Mouse (Mus musculus): ENCODE measurements around the gene Prr7.

The Prr7 gene

DNA sequence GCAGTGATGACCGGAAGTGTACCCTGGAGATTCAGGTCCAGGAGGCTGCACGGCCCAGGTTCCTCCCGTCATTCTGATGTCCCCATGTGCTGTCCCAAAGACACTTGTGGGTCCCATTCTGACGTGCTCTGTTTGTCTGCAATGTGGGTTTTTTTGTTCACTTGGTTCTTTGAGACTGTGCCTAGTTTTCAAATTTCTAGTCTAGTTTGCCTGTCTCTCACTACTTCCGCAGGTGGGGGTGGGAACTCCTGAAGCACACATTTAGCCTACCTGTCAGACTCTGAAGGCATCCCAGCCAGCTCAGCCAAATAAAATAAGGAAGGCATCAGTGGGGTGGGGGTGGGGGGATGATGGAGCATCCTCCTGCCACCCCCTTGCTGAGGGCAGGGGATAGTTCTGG, 15.9 kb upstream of the Prr7 start:
- no peak for DNase-seq (ENCODE audit: low spot score in 2 of 2)

DNA sequence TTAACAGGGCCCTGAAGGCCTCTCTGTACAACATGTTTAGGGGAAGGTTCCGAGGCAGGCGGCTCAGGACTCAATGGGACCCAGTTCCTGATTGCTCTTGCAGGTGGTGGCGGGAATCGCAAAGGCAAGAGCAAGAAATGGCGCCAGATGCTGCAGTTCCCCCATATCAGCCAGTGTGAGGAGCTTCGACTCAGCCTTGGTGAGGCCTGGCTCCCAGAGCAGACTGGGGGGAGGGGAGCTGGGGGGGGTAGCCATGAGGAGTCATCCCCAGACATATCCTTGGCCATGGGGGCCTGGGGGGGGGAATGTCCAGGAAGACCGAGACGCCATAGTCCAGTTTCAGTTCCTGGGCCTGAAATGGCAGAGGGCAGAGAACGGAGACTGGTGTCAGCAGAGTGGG, 14.9 kb upstream of the Prr7 start:
- no peak for DNase-seq (ENCODE audit: low spot score in 2 of 2)

DNA sequence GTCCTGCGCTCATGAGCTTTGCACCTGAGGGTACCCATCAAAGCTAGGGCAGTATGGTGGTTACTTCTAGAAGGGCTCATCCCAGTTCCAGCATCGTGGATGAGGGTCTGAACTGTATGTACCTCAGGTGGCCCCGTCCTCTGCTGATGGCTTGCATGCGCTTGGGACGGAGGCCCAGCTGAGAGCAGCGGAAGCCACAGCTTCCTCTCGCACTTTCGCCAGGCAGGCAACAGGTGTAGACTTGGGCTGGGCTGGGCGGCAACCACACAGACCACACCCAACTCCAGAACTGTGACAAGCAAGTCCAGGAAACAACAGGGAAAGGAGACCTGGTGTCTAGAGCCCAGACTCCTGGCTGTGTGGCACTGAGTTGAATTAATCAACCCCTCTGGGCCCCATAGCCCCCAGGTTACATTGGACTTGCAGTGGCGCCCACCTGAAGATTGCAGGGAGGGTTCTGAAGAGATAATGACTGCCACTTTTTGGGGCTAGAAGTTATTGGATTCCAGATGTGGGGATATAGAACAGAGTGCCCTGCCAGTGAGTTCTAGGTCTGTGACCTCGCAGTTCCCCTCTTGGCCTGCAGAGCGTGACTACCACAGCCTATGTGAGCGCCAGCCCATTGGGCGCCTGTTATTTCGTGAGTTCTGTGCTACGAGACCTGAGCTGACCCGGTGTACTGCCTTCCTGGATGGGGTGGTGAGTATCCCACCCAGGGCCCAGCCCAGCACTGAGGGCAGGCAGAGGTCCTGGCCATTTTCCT, 14.2 kb upstream of the Prr7 start:
- DNase-seq (ENCODE audit: low spot score in 2 of 2) = no peak

DNA sequence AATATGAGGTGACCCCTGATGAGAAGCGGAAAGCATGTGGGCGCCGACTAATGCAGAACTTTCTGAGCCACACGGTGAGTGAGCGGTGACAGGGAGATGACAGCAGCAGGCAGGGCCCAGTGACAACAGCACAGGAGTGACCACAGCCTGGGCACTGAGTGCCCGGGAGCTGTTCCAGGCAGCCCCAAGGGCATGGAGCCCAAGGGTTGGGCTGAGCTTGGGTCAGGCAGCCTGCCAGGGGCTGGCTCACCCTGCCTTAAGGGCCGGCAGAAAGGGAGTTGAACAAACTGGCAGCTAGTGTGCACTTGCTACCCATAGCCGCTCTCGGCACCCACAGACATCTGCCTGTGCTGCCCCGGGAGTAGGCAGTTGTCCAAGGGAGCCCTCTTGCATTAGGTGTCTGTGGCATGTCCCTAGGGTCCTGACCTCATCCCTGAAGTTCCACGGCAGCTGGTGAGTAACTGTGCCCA, 13.5 kb upstream of the Prr7 start:
- DNase-seq (ENCODE audit: low spot score in 2 of 2) = peak in 1 of 2 experiments; percentile 76

DNA sequence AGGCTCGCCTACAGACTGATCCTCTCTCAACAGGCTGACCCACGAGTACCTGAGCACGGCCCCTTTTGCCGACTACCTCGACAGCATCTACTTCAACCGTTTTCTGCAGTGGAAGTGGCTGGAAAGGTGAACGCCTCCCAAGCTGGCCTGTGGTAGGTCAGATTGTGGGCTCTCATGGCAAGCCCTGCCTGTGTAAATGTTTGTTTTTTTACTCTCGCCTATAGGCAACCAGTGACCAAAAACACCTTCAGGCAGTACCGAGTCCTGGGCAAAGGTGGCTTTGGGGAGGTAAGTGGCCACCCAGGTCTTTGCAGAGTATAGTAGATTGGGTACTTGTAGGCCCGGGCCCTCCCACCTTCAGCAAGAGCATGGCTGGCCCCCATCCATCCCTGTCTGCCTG, 12.8 kb upstream of the Prr7 start:
- no peak for DNase-seq (ENCODE audit: low spot score in 2 of 2)

DNA sequence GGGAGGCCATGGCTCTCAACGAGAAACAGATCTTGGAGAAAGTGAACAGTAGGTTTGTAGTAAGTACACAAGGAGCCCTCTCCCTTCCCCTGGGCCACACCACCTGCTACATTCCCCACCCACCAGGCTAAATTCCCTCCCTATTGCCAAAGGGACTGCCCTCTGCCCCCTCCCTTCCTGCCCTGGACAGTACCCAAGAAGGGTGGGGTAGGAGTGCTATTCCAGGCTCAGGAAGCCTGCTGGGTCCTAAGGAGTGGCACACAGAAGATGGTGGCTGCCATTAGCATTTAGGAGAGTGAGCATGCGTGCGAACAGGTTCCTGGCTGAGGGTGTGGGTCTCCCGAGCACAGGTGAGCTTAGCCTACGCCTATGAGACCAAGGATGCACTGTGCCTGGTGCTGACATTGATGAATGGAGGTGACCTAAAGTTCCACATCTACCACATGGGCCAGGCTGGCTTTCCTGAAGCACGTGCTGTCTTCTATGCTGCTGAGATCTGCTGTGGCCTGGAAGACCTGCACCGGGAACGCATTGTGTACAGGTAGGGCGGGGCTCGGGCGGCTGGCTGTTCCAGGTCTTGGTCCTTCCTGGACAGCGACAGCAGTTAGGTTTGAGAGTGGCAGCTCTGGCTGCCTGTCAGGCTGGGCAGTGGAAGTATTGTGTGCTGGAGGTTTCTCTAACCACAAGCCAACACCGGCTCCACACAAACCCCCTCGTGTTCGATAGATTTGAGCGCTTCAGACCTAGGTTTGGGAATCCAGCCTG, 12.1 kb upstream of the Prr7 start:
- no peak for DNase-seq (ENCODE audit: low spot score in 2 of 2)

DNA sequence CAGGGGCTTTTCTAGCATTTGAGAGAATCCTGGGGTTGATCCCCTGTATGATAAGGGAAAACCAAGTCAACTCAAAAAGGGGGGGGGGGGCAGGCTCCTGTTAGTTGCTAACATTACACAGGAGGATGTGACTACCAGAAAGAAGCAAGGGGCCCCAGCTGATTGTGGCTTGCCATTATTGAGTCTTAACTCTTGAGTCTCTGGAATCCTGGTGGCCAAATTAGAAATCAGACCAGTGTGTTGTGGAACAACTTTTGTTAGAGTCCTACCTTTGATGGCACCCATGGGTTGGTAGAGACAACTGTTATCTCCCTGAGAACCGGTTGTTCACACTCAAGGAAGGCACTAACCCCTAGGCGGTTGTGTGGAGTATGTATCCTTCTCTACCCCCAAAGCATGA, 1.1 kb upstream of the Prr7 start:
- no peak for DNase-seq (ENCODE audit: low spot score in 2 of 2)

DNA sequence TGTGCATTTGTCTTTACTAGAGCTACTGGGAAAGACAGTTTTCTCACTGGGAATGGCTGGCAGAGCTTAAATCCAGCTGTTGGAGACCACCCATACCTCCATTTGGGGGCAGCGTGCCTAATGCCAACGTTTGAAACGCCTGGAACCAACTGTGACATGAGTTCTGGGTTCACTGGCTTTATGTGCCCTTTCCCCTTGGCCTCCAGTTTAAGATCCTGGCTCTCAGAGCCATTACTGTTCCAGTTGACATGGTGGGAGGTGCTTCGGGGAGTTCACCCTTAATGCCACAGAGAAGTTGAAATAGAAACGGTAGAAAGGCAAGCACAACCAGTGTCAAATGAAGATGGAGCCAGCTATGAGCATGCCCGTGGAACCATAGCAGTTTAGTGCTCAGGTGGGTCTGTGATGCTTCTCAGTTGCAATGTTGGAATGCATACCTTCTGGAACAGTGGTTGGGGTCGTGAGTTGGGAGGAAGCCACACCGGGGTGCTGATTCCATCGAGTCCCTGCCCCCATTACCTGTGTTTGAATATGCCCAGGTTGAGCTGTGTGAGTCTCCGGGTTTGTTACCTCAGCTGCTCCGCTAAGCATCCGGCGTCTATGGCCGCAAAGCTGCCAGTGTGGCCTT, 554 bp upstream of the Prr7 start:
- no peak for DNase-seq (ENCODE audit: low spot score in 2 of 2)

DNA sequence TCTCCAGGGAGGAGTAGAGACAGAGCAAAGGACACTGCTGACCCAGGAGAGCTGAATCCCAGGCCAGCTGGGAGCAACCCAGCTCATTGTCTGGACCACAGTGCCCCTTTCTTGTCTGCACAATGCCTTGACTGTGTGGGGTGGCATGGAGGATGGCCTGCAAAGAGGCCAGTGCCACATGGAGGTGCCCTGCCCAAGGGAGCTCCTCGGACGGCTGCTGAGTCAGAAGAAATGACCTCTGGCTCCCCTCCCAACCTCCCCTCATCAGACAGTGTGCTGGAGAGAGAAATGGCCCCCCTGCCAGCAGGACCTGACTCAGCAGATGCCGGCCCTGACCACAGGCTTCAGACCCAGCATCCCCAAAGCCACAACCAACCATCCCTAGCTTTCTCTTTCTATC, 1.1 kb downstream of the Prr7 start:
- DNase-seq (ENCODE audit: low spot score in 2 of 2) = no peak

DNA sequence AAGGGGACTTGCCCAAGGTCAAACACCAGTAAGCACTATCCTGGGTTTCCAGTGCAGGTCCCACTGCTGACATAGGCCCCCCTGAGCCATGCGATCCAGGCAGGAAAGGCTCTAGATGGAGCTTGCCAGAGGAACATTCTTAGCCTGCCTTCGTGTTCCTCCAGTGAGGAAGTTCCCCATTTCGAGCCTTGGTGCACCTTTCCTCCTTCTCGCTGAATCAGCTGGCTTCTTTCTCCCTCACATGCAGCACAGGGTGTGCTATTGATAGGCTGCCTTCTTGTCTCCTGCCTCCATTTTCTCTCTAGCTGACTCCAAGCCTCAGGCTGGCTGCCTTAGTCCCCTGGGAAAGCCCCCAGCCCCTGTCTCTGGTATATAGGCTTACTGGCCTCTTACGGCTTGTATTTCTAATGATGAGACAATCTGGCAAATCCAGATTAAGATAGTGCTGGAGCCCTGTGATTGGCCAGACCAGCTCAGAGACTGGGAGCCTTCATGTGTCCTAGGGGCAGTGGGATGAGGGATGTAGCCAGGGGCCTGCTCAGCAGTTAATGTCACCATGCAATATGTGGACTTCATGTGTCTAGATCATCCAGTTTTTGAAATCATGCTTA, 1.9 kb downstream of the Prr7 start:
- no peak for DNase-seq (ENCODE audit: low spot score in 2 of 2)

DNA sequence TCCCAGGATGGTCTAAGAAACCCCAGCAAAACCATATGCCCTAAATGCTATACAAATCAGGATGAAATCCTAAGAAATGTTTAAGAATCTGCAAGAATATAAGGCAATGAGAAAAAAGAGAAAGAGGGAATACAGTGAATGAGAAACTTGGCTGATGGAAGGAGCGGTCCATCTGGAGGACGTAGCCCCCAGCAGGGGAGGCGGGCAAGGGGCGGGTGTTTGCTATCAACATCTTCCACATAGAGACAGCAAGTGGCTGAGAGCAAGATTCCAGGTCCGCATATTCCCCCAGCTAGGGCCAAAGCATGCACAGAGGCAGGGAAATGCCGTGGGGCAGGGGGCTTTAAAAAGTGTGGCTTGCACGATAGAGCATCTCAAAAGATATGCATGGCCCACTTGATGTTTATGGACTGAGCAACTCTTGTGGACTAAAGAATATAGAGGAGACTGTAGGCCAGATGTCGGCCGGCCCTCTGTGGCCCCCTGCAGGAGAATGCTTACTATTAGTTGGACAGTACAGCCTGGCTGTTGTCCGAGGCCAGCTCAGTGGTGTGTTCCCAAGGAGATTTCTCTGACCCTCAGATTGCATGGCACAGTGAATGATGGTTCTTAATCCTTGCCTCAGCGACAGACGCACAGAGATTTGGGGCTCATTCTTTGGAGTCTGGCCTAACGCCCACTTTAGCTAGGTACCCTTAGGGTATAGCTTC, 4.9 kb downstream of the Prr7 start:
- DNase-seq (ENCODE audit: low spot score in 2 of 2) = no peak

DNA sequence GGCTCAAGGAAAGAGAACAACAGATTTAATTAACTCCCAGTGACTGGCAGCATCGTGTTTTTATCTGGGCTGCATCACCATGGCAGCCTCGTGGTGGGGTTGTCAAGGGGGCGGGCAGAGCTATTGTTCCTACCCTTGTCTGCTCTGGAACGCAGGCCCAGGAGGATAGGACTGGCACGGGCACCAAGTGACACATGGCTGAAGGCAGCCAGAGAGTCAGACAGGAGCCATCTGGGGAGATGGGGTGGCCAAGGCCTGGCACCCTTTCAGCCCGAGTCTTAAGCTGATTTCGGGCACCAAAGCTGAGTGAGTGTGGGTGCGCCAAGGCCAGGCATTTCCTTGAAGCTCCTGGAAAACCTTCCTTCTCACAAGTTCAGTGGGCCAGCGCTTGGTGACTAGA, 6.3 kb downstream of the Prr7 start:
- no peak for DNase-seq (ENCODE audit: low spot score in 2 of 2)

DNA sequence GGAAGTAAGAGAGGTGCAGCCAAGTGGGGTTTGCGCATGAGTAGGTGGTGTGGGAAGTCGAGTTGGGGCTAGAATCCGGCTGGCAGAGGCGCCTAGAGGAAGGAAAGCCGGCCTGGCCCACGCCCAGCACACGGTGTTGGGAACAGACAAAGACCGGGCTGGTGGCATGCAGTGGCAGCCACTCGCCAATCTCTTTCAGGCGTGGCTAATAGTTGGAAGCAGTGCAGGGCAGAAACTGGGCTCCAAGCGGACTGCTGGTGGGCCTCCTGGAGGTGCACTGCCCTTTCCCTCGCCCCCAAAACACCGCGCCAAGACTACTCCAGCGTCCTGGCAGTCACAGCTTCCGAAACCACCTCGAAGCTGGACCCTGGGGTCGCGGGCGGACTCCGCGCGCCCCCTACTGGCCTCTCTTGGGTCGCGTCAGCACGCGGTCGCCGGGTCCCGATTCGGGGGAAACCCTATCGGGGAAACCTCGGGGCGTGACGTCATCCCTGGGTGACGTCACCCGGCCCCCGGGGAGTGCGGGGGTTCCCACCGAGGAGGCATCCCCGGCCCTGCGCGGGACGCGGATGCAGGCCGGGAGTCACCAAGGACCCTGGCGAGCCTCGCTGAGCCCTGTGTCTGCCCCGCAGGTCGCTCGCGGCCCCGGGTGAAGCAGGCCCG, 7.2 kb downstream of the Prr7 start:
- peak; percentile 67 to 80 for DNase-seq (ENCODE audit: low spot score in 2 of 2)

DNA sequence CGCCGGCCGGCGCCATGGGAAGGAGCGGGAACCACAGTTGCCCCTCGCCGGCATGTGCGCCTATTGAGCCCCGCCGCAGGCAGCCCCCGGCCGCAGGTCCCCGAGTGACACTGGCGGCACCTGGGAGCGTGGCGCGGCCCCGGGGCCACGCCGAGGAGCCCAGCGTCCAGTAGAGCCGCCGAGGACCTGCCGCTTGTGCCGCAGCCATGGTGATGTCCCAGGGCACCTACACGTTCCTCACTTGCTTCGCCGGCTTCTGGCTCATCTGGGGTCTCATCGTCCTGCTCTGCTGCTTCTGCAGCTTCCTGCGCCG, 7.7 kb downstream of the Prr7 start:
- no peak for DNase-seq (ENCODE audit: low spot score in 2 of 2)

DNA sequence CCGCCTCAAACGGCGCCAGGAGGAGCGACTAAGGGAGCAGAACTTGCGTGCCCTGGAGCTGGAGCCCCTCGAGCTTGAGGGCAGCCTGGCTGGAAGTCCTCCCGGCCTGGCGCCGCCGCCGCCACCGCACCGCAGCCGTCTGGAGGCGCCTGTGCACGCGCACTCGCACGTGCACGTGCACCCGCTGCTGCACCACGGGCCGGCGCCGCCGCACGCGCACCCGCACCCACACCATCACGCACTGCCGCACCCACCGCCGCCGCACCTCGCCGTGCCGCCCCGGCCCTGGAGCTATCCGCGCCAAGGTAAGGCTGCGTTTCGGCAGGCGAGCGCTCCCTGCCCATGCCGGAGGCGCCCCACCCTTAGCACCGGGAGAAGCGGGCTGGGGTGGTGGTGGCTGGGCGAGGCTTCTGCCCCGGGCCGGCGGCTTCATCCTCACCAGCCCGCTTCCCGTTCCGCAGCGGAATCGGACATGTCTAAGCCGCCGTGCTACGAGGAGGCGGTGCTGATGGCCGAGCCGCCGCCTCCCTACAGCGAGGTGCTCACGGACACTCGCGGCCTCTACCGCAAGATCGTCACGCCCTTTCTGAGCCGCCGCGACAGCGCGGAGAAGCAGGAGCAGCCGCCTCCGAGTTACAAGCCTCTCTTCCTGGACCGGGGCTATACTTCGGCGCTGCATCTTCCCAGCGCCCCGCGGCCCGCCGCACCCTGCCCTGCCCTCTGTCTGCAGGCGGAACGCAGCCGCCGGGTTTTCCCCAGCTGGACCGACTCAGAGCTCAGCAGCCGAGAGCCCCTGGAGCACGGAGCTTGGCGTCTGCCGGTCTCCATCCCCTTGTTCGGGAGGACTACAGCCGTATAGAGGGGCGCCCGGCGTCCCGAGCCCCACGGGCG, 8.3 kb downstream of the Prr7 start:
- no peak for DNase-seq (ENCODE audit: low spot score in 2 of 2)

DNA sequence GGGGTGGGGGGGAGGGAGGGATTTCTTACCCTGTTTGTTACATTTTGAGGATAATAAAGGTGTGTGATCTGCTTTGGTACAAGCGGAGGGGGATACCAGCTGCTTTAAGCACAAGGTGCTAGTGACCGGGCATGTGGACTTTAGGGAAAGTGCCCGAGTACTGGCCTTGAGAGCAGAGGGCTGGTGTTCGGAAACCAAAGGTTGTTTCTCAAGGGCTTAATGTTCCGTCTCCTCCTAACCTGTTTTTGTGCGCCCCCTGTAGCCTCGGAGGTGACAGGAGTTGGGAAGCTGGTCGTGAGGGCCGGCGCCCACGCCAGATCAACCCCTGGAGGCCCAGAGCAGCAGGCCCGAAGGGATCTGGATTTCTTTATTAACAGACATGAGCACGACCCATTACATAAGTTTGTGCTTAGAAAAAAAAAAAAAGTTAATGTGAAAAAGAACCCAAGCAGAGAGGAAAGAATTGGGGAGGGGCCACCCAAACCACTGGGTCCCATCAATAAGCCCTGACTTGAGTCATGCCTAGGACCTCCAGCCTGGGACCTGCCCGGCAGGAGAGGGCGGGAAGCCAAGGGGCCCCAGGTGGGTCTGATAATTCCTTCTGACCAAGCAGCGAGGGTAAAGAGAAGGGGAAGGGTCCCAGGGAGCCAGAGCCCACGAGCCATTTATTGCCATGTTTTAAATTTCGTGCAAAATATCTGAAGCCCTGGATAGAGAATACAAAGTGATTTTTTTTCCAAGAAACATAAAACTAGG, 9.2 kb downstream of the Prr7 start:
- no peak for DNase-seq (ENCODE audit: low spot score in 2 of 2)

DNA sequence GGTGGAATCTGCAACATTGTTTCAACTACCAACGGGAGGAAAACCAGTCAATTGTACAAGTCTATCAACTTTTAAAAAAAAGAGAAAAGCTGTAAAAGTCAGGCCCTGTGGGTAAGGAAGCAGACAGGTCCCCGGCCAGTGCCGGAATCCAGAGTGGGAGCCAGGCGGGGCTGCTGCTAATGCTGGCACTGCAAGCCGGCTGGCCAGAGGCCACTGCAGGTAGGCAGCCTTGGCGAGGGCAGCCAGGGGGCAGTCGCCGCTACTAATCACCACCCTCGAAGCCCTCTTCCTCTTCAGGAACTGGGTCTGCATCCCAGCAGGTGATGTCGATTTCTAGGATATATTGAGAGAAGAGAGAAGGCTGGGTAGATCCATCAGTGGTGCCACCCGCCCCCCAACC, 9.9 kb downstream of the Prr7 start:
- DNase-seq (ENCODE audit: low spot score in 2 of 2) = no peak

DNA sequence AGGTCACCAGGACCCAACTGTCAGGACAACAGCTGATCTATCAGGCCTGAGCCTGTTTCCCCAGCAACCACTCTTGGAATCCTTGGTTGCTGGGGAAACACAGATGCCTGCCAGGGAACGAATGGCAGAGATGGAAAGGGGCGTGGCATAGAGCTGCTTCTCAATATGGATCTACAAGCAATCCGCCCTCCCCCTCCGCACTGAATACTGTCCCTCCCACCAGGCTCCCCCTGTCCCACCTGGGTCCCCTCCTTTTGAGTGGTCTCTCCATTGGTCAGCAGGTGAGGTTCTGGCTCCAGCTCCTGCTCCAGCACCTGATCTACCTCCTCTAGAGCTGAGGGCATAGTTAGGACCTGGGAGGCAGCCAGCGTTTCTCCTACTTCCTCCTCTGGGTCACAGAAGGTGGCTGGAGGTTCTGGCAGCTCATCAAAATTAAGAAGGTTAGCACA, 10.6 kb downstream of the Prr7 start:
- no peak for DNase-seq (ENCODE audit: low spot score in 2 of 2)

DNA sequence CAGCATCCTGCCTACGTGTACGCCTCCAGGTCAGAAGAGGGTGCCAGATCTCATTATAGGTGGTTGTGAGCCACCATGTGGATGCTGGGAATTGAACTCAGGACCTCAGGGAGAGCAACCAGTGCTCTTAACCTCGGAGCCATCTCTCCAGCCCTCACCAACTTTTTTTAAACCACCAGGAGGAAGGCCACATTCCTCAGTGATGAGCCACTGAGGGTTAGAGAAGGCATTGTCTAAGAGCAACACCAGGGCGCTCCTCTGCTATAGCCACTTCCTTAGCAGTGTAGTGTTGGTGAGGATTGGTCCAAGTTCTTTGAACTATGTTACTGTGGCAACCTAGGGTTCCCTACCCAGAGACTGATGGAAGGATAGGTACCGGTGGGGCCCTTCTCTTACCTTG, 11.7 kb downstream of the Prr7 start:
- no peak for DNase-seq (ENCODE audit: low spot score in 2 of 2)

DNA sequence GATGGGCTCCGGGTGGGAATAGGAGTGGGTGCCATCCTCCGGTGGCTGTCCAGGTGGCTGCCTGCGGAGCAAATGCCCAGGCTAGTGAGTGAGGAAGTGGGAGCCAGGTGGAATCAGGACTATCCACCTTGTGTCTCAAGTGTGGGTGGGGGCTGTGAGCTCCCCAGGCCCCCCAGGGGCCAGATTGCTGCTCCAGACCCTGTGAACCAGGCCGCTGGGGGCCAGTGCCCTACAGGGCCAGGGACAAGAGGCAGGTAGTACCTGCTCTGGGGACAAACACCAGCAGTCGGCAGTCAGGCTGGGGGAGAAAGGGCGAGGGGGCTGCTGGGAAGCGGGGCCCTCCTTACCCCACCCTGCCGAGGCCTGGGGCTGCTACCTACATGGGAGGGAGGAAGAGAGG, 12.2 kb downstream of the Prr7 start:
- no peak for DNase-seq (ENCODE audit: low spot score in 2 of 2)

Measured in urinary bladder, postnatal 36 days (tissue).